Mouse (Mus musculus) kidney, embryonic 16.5 days (tissue): Measurements from ENCODE around the gene Phf13. TPM values are rescaled to one million over a fixed set of nuclear protein-coding genes. Genes with fewer than 3 reads are reported as not detected.

ENCODE experiments used
- ATAC-seq: fragments of 200-750 bp; cut with Nextera tagmentation; 2 replicates; pipeline ENCODE4 v1.8.0; 2017; ENCODE audit warnings: moderate TSS enrichment; ENCODE audit not compliant: low FRiP score, low TSS enrichment
- H3K27ac ChIP-seq: fragments of 300-500 bp; sonication (generic); 2 replicates; pipeline ENCODE4 v1.5.1; 2014; ENCODE audit warnings: low read length
- H3K27me3 ChIP-seq: fragments of 300-500 bp; sonication (generic); 2 replicates; pipeline ENCODE4 v1.6.1; 2014; ENCODE audit warnings: low read length, control low read depth, mixed read lengths; ENCODE audit not compliant: insufficient read depth
- H3K36me3 ChIP-seq: fragments of 300-500 bp; sonication (generic); 2 replicates; pipeline ENCODE4 v1.6.1; 2014; ENCODE audit warnings: low read length, control low read depth, mixed read lengths; ENCODE audit not compliant: insufficient read depth
- H3K4me1 ChIP-seq: fragments of 300-500 bp; sonication (generic); 2 replicates; pipeline ENCODE4 v1.6.1; 2014; ENCODE audit warnings: low read length, control low read depth, mixed read lengths; ENCODE audit not compliant: insufficient read depth
- H3K4me2 ChIP-seq: fragments of 300-500 bp; sonication (generic); replicated peaks from 2 replicates; pipeline ENCODE4 v1.6.1; 2014; ENCODE audit warnings: low read depth, low read length
- H3K4me3 ChIP-seq: fragments of 300-500 bp; sonication (generic); 2 replicates; pipeline ENCODE4 v1.5.1; 2014; ENCODE audit warnings: mild to moderate bottlenecking, low read length
- H3K9ac ChIP-seq: fragments of 300-500 bp; sonication (generic); replicated peaks from 2 replicates; pipeline ENCODE4 v1.6.1; 2014; ENCODE audit warnings: low read length
- H3K9me3 ChIP-seq: fragments of 300-500 bp; sonication (generic); 2 replicates; pipeline ENCODE4 v1.6.1; 2016; ENCODE audit warnings: low read length, control low read depth
- WGBS: fragments of 180-500 bp; shearing (Covaris S2); extraction: QIAGEN DNeasy Blood & Tissue Kit; methylation state at CpG from one replicate; pipeline ENCODE4 v1.1.7; 2014; 5-methylcytosine and 5-hydroxymethylcytosine counted together
- polyA plus RNA-seq: library from polyadenylated mRNA; unstranded; fragments of >200 nt; fragmentation: Nextera tagmentation; extraction: Ambion mirVana; gene quantifications from 2 replicates; pipeline ENCODE4 v1.2.1, GENCODE M21; 2015

Gene Phf13
- polyA plus RNA-seq, 1 experiment from 2014 or later = 31.2 TPM

DNA sequence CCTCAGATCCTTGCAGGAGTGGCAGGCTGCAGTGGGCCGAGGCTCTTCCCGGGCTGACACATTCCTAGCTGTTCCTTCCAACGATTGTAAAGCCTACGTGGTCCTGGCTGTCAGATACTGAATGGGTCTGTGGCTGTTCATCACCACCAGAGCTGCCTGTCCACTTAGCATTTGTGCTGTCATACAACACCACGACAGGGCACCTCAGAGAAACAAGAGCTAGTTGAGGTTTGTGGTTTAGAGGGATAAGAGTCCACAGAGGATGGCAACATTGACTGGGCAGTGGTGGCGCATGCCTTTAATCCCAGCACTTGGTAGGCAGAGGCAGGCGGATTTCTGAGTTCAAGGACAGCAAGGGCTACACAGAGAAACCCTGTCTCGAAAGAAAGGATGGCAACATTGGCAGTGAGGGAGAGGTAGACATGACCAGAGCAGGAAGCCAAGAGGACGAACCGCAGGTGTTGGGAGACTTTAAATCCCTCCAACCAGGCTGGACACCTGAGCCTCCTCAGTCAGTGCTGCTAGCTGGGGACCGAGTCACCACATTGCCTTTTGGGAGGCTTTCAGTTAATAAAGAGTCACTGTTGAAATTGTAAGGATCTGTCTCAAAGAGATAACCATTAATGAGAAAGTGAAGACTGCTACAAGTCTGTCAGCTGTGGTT is 36.1 kb downstream of the Phf13 start:
- no peak for ATAC-seq
- Histone ChIP-seq H3K9ac (no peak overlapping the region), H3K4me2 (no peak overlapping the region), H3K36me3 (peaks cover 41% of the 10 kb centered on the region), H3K27me3 (no peaks in the 10 kb centered on the region), H3K4me1 (no peaks in the 10 kb centered on the region), H3K27ac (no peak overlapping the region), H3K4me3 (no peak overlapping the region), H3K9me3 (no peaks in the 10 kb centered on the region)
- WGBS = 90% methylated on average over 11 of the region's 11 CpGs

DNA sequence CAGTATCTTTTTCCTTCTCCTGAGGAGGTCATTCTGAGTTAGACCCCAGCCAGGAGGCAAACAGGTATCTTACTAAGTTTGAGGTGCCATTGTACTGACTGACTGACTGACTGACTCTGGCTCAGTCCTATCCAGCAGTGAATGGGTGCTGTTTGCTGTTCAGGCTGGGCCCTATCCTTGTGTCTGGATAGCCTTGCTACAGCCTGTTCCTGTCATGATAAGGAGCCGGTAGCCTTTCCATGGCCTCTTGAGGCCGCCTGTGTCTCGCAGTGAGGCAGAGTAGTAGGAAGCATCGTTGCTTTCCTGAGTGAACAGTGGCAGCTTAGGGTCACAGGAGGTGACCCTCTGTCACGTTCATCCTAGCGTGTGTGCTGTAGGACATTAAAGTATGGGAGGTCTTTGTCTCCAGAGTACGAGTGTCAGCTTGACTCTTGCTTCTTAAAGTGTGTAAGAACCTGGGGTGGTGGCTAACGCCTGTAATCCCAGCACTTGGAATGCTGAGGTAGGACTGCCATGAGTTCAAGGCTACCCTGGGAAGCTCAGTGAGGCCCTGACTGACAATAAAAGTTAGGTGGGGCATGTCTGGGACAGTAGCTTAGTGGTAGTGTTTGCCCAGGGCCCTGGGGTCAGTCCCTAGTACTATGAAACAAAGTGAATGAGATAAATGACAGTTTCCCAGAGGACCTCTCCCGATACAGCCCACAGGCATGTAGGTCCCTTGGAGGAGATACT is 38.3 kb downstream of the Phf13 start:
- H3K36me3 ChIP-seq = peaks cover 39% of the 10 kb centered on the region

DNA sequence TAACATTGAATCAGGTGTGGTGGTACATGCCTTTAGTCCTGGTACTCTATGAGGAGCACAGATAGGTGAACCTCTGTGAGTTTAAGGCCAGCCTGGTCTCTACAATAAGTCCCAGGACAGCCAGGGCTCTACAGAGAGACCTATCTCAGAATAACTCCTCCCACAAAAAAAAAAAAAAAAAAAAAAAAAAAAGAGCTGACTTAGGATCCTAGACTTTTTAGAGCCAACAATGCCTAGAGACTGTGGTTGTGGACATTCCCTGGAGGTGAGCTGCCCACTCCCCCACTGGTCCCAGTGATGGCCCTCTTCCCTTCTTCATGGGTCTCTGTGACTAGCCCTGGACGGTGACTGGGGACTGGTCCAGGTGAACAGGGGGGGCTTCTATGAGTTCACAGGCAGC is 40.3 kb downstream of the Phf13 start:
- no peak for ATAC-seq
- WGBS = 100% methylated on average over 1 of the region's 1 CpGs
- no peak overlapping the region for H3K4me3 ChIP-seq
- H3K27me3 ChIP-seq = no peaks in the 10 kb centered on the region
- no peaks in the 10 kb centered on the region for H3K9me3 ChIP-seq
- H3K9ac ChIP-seq = no peak overlapping the region
- no peaks in the 10 kb centered on the region for H3K4me1 ChIP-seq
- peaks cover 47% of the 10 kb centered on the region for H3K36me3 ChIP-seq
- H3K4me2 ChIP-seq = no peak overlapping the region
- no peak overlapping the region for H3K27ac ChIP-seq

More for the DNA sequence above, 38.3 kb downstream of the Phf13 start:
- Histone ChIP-seq H3K9me3 (no peaks in the 10 kb centered on the region), H3K4me3 (no peak overlapping the region), H3K27me3 (no peaks in the 10 kb centered on the region), H3K9ac (no peak overlapping the region), H3K27ac (no peak overlapping the region), H3K4me1 (no peaks in the 10 kb centered on the region), H3K4me2 (no peak overlapping the region)
- ATAC-seq = no peak
- WGBS = 56% methylated on average over 9 of the region's 9 CpGs

DNA sequence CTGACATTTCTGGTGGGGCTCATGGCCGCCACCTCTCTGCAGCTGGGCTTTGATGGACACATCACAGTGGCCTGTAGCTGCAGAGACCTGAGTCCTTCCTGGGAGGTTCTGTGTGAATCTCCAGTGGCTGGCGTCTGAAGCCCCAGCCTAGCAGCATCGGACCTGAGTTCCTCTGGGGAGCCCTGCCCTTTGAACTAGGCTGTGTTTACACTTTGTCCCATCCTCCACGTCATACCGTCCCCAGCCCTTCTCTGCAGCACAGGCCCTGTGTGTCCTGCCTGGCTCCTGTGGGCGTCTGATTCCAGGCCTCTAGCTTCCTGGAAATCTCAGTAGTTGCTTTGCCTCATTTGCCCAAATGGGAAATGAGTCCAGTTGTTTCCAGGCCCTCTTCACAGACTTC is 42.8 kb downstream of the Phf13 start:
- no peak for ATAC-seq
- Histone ChIP-seq H3K27ac (no peak overlapping the region), H3K4me1 (no peaks in the 10 kb centered on the region), H3K9ac (no peak overlapping the region), H3K27me3 (no peaks in the 10 kb centered on the region), H3K4me2 (no peak overlapping the region), H3K4me3 (no peak overlapping the region), H3K36me3 (peaks cover 34% of the 10 kb centered on the region), H3K9me3 (no peaks in the 10 kb centered on the region)
- WGBS = 79% methylated on average over 6 of the region's 6 CpGs

DNA sequence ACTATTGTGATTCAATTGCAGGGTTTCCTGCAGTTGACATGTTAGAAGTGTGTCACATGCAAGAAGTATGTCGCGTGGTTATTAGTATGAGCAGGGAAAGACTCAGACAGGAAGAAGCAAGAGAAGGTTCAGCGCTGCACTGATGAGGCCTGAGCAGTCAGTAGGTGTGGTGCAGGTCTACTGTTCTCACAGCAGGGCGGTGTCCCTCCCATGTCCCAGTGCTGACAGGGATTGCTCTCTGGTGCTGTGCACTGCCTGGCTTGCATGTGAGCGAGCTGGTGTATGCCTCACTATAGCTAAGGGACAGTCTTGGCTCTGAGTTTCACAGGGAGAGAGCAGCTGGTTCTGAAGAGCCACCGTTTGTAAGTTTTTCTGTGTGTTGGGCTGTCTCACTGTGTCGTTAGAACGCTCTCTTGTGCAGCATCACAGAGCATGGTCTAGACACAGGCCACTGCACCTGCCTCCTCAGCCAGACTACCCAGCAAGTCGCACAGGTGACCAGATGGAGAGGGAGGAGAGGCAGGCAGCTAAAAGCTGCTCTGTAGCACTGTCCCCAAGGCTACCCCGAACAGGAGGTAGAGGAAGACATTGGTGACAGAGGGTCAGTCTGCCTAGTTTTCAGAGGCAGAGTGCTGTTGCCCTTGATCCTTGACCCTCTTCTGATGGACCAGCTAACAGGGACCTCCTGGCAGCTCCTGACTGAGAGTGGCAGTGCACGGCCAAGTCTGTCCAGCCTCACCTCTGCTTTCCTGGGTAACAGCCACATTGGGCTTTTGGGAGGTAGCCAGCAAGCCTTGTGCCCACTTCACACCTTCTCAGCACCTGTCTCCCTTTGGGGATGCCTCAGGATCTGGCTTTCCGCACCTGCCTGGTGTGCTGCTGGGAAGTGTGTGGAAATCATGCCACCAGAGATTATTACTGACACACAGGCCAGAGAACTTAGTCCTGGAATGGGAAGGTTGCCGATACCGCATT is 47.3 kb downstream of the Phf13 start:
- Histone ChIP-seq H3K4me3 (no peak overlapping the region), H3K9me3 (no peaks in the 10 kb centered on the region), H3K9ac (no peak overlapping the region), H3K4me2 (no peak overlapping the region), H3K27me3 (no peaks in the 10 kb centered on the region), H3K27ac (no peak overlapping the region), H3K36me3 (peaks cover 18% of the 10 kb centered on the region), H3K4me1 (no peaks in the 10 kb centered on the region)
- 85% methylated on average over 14 of the region's 14 CpGs for WGBS
- no peak for ATAC-seq

DNA sequence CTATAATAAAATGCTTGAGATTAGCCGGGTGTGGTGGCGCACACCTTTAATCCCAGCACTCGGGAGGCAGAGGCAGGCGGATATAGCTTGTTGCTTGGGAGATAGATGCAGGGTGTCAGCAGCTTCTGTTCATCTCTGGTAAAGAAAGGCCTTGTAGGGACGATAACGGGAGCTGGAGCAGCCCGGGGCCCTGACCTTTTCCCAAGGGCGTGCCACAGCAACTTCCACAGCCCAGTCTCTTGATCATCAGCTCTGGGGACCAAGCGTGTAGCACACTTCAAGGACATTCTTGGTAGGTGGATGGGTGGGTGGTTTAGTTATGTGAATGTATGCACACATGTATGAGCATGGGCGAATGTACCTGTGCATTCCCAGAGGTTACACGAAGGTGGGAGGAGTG is 49.8 kb downstream of the Phf13 start:
- H3K27ac ChIP-seq = no peak overlapping the region
- H3K4me1 ChIP-seq = no peaks in the 10 kb centered on the region
- H3K9ac ChIP-seq = no peak overlapping the region
- ATAC-seq = no peak
- 88% methylated on average over 11 of the region's 11 CpGs for WGBS
- no peak overlapping the region for H3K4me3 ChIP-seq
- no peak overlapping the region for H3K4me2 ChIP-seq
- no peaks in the 10 kb centered on the region for H3K9me3 ChIP-seq
- H3K27me3 ChIP-seq = no peaks in the 10 kb centered on the region
- H3K36me3 ChIP-seq = no peaks in the 10 kb centered on the region

Other genes with a start within 250 kb of the Phf13 start
- gene Camta1, start 134.4 kb downstream of the Phf13 start, polyA plus RNA-seq = 80.7 and 83.5 TPM in 2 replicates
- 79.5 and 88.4 TPM in 2 replicates for gene Dnajc11, start 62.6 kb downstream of the Phf13 start, polyA plus RNA-seq
- gene Thap3, start 7.3 kb downstream of the Phf13 start, polyA plus RNA-seq = 42.4 and 46.4 TPM in 2 replicates
- gene Klhl21, start 12.5 kb upstream of the Phf13 start, polyA plus RNA-seq = 12.1 and 12.6 TPM in 2 replicates
- 25.3 and 26.0 TPM in 2 replicates for gene Zbtb48, start 31.4 kb upstream of the Phf13 start, polyA plus RNA-seq
- gene Tas1r1, start 42.3 kb upstream of the Phf13 start, polyA plus RNA-seq = 0.50 and 0.63 TPM in 2 replicates
- 31.7 and 35.6 TPM in 2 replicates for gene Nol9, start 43.1 kb upstream of the Phf13 start, polyA plus RNA-seq
- 25.5 and 28.1 TPM in 2 replicates for gene Plekhg5, start 76.2 kb upstream of the Phf13 start, polyA plus RNA-seq
- 1.9 and 3.0 TPM in 2 replicates for gene Tnfrsf25, start 119.7 kb upstream of the Phf13 start, polyA plus RNA-seq
- gene Espn, start 156.1 kb upstream of the Phf13 start, polyA plus RNA-seq = 22.2 and 30.6 TPM in 2 replicates
- 0.14 and 0.57 TPM in 2 replicates for gene Hes2, start 162.6 kb upstream of the Phf13 start, polyA plus RNA-seq
- 75.1 and 76.4 TPM in 2 replicates for gene Acot7, start 181.9 kb upstream of the Phf13 start, polyA plus RNA-seq